Mouse (Mus musculus): ENCODE measurements around the gene Cflar. TPM values are rescaled to one million over a fixed set of nuclear protein-coding genes. Genes with fewer than 3 reads are reported as not detected.

Cflar gene
- polyA plus RNA-seq, 1 experiment from 2014 or later = 16.4 TPM

- Histone ChIP-seq H3K4me3 (replicated peaks; ENCODE audit: low read depth, low read length) (no peak overlapping the region), H3K9me3 (ENCODE audit: control insufficient read depth, low read length) (no peaks in the 10 kb centered on the region)
- WGBS = 58% methylated on average over 7 of the region's 7 CpGs
These were observed 5.0 kb downstream of the Cflar start for GRCm38 (mm10) chr1:58716162-58716882.

GRCm38 (mm10) chr1:58716883-58717220, 5.5 kb downstream of the Cflar start:
- Histone ChIP-seq H3K36me3 (ENCODE audit: control insufficient read depth, insufficient read depth, low read length) (no peaks in the 10 kb centered on the region), H3K4me2 (ENCODE audit: low read length) (no peak overlapping the region), H3K27ac (replicated peaks; ENCODE audit: low read depth, low read length) (no peak overlapping the region), H3K9ac (replicated peaks; ENCODE audit: low read length) (no peak overlapping the region), H3K27me3 (ENCODE audit: control insufficient read depth, insufficient read depth, low read length) (no peaks in the 10 kb centered on the region), H3K4me1 (ENCODE audit: control insufficient read depth, insufficient read depth, low read length) (no peaks in the 10 kb centered on the region), H3K4me3 (replicated peaks; ENCODE audit: low read depth, low read length) (no peak overlapping the region), H3K9me3 (ENCODE audit: control insufficient read depth, low read length) (no peaks in the 10 kb centered on the region)
- ATAC-seq (ENCODE audit: low FRiP score, low TSS enrichment) (no peak), DNase-seq (no peak)
- WGBS = 97% methylated on average over 4 of the region's 4 CpGs

More at GRCm38 (mm10) chr1:58716162-58716882, 5.0 kb downstream of the Cflar start:
- no peak for ATAC-seq (ENCODE audit: low FRiP score, low TSS enrichment)
- H3K9ac ChIP-seq (replicated peaks; ENCODE audit: low read length) = no peak overlapping the region
- H3K36me3 ChIP-seq (ENCODE audit: control insufficient read depth, insufficient read depth, low read length) = no peaks in the 10 kb centered on the region
- no peak overlapping the region for H3K4me2 ChIP-seq (ENCODE audit: low read length)
- no peaks in the 10 kb centered on the region for H3K4me1 ChIP-seq (ENCODE audit: control insufficient read depth, insufficient read depth, low read length)
- H3K27me3 ChIP-seq (ENCODE audit: control insufficient read depth, insufficient read depth, low read length) = no peaks in the 10 kb centered on the region
- DNase-seq = no peak
- H3K27ac ChIP-seq (replicated peaks; ENCODE audit: low read depth, low read length) = no peak overlapping the region

GRCm38 (mm10) chr1:58717589-58718270, 6.4 kb downstream of the Cflar start:
- Histone ChIP-seq H3K9ac (replicated peaks; ENCODE audit: low read length) (no peak overlapping the region), H3K9me3 (ENCODE audit: control insufficient read depth, low read length) (no peaks in the 10 kb centered on the region), H3K36me3 (ENCODE audit: control insufficient read depth, insufficient read depth, low read length) (no peaks in the 10 kb centered on the region), H3K4me3 (replicated peaks; ENCODE audit: low read depth, low read length) (no peak overlapping the region), H3K4me2 (ENCODE audit: low read length) (no peak overlapping the region), H3K4me1 (ENCODE audit: control insufficient read depth, insufficient read depth, low read length) (no peaks in the 10 kb centered on the region), H3K27me3 (ENCODE audit: control insufficient read depth, insufficient read depth, low read length) (no peaks in the 10 kb centered on the region), H3K27ac (replicated peaks; ENCODE audit: low read depth, low read length) (no peak overlapping the region)
- ATAC-seq (ENCODE audit: low FRiP score, low TSS enrichment) (no peak), DNase-seq (no peak)
- WGBS = 94% methylated on average over 8 of the region's 8 CpGs

GRCm38 (mm10) chr1:58719356-58719945, 8.1 kb downstream of the Cflar start:
- no peak for ATAC-seq (ENCODE audit: low FRiP score, low TSS enrichment)
- no peaks in the 10 kb centered on the region for H3K9me3 ChIP-seq (ENCODE audit: control insufficient read depth, low read length)
- DNase-seq = no peak
- no peak overlapping the region for H3K9ac ChIP-seq (replicated peaks; ENCODE audit: low read length)
- no peaks in the 10 kb centered on the region for H3K36me3 ChIP-seq (ENCODE audit: control insufficient read depth, insufficient read depth, low read length)
- H3K4me3 ChIP-seq (replicated peaks; ENCODE audit: low read depth, low read length) = no peak overlapping the region
- no peaks in the 10 kb centered on the region for H3K27me3 ChIP-seq (ENCODE audit: control insufficient read depth, insufficient read depth, low read length)
- no peak overlapping the region for H3K27ac ChIP-seq (replicated peaks; ENCODE audit: low read depth, low read length)
- 91% methylated on average over 7 of the region's 7 CpGs for WGBS
- H3K4me1 ChIP-seq (ENCODE audit: control insufficient read depth, insufficient read depth, low read length) = no peaks in the 10 kb centered on the region
- H3K4me2 ChIP-seq (ENCODE audit: low read length) = no peak overlapping the region

- no peaks in the 10 kb centered on the region for H3K27me3 ChIP-seq (ENCODE audit: control insufficient read depth, insufficient read depth, low read length)
- no peak overlapping the region for H3K27ac ChIP-seq (replicated peaks; ENCODE audit: low read depth, low read length)
- WGBS = 92% methylated on average over 8 of the region's 8 CpGs
- no peak overlapping the region for H3K9ac ChIP-seq (replicated peaks; ENCODE audit: low read length)
- DNase-seq (no peak), ATAC-seq (ENCODE audit: low FRiP score, low TSS enrichment) (no peak)
- no peaks in the 10 kb centered on the region for H3K36me3 ChIP-seq (ENCODE audit: control insufficient read depth, insufficient read depth, low read length)
- no peaks in the 10 kb centered on the region for H3K9me3 ChIP-seq (ENCODE audit: control insufficient read depth, low read length)
- H3K4me3 ChIP-seq (replicated peaks; ENCODE audit: low read depth, low read length) = no peak overlapping the region
- no peak overlapping the region for H3K4me2 ChIP-seq (ENCODE audit: low read length)
- H3K4me1 ChIP-seq (ENCODE audit: control insufficient read depth, insufficient read depth, low read length) = no peaks in the 10 kb centered on the region
These were observed 8.8 kb downstream of the Cflar start for GRCm38 (mm10) chr1:58720090-58720489.

GRCm38 (mm10) chr1:58720988-58721387, 9.7 kb downstream of the Cflar start:
- no peak for DNase-seq
- Histone ChIP-seq H3K27ac (replicated peaks; ENCODE audit: low read depth, low read length) (no peak overlapping the region), H3K9ac (replicated peaks; ENCODE audit: low read length) (no peak overlapping the region), H3K4me1 (ENCODE audit: control insufficient read depth, insufficient read depth, low read length) (no peaks in the 10 kb centered on the region), H3K36me3 (ENCODE audit: control insufficient read depth, insufficient read depth, low read length) (no peaks in the 10 kb centered on the region), H3K9me3 (ENCODE audit: control insufficient read depth, low read length) (no peaks in the 10 kb centered on the region), H3K4me3 (replicated peaks; ENCODE audit: low read depth, low read length) (no peak overlapping the region), H3K27me3 (ENCODE audit: control insufficient read depth, insufficient read depth, low read length) (no peaks in the 10 kb centered on the region), H3K4me2 (ENCODE audit: low read length) (no peak overlapping the region)
- WGBS = 93% methylated on average over 4 of the region's 4 CpGs
- ATAC-seq (ENCODE audit: low FRiP score, low TSS enrichment) = no peak

GRCm38 (mm10) chr1:58722115-58722938, 11.0 kb downstream of the Cflar start:
- 87% methylated on average over 11 of the region's 11 CpGs for WGBS

GRCm38 (mm10) chr1:58723062-58723808, 11.9 kb downstream of the Cflar start:
- Histone ChIP-seq H3K4me1 (ENCODE audit: control insufficient read depth, insufficient read depth, low read length) (no peaks in the 10 kb centered on the region), H3K36me3 (ENCODE audit: control insufficient read depth, insufficient read depth, low read length) (0 out of 2 replicates have a peak, but pooled peaks cover 4% of the 10 kb centered on the region), H3K4me3 (replicated peaks; ENCODE audit: low read depth, low read length) (no peak overlapping the region), H3K9me3 (ENCODE audit: control insufficient read depth, low read length) (no peaks in the 10 kb centered on the region), H3K9ac (replicated peaks; ENCODE audit: low read length) (no peak overlapping the region), H3K27me3 (ENCODE audit: control insufficient read depth, insufficient read depth, low read length) (no peaks in the 10 kb centered on the region), H3K27ac (replicated peaks; ENCODE audit: low read depth, low read length) (no peak overlapping the region), H3K4me2 (ENCODE audit: low read length) (no peak overlapping the region)
- 67% methylated on average over 7 of the region's 7 CpGs for WGBS
- ATAC-seq (ENCODE audit: low FRiP score, low TSS enrichment) (no peak), DNase-seq (no peak)

More at GRCm38 (mm10) chr1:58722115-58722938, 11.0 kb downstream of the Cflar start:
- Histone ChIP-seq H3K9ac (replicated peaks; ENCODE audit: low read length) (no peak overlapping the region), H3K36me3 (ENCODE audit: control insufficient read depth, insufficient read depth, low read length) (no peaks in the 10 kb centered on the region), H3K4me2 (ENCODE audit: low read length) (no peak overlapping the region), H3K4me3 (replicated peaks; ENCODE audit: low read depth, low read length) (no peak overlapping the region), H3K27ac (replicated peaks; ENCODE audit: low read depth, low read length) (no peak overlapping the region), H3K4me1 (ENCODE audit: control insufficient read depth, insufficient read depth, low read length) (no peaks in the 10 kb centered on the region), H3K27me3 (ENCODE audit: control insufficient read depth, insufficient read depth, low read length) (no peaks in the 10 kb centered on the region), H3K9me3 (ENCODE audit: control insufficient read depth, low read length) (no peaks in the 10 kb centered on the region)
- ATAC-seq (ENCODE audit: low FRiP score, low TSS enrichment) (no peak), DNase-seq (no peak)

Data from midbrain, embryonic 14.5 days (tissue).